Mouse (Mus musculus) midbrain, embryonic 15.5 days (tissue): ENCODE measurements around the gene Trp53rka. TPM values are rescaled to one million over a fixed set of nuclear protein-coding genes. Genes with fewer than 3 reads are reported as not detected.

ENCODE experiments used
- ATAC-seq: fragments of 200-750 bp; cut with Nextera tagmentation; replicated peaks from 2 replicates; pipeline ENCODE4 v1.8.0; 2017; ENCODE audit warnings: moderate TSS enrichment
- H3K27ac ChIP-seq: fragments of 300-500 bp; sonication (generic); 2 replicates; pipeline ENCODE4 v1.5.1; 2015; ENCODE audit warnings: mild to moderate bottlenecking, inconsistent platforms
- H3K27me3 ChIP-seq: fragments of 300-500 bp; sonication (generic); replicated peaks from 2 replicates; pipeline ENCODE4 v1.6.1; 2015; ENCODE audit warnings: inconsistent platforms
- H3K36me3 ChIP-seq: fragments of 300-500 bp; sonication (generic); replicated peaks from 2 replicates; pipeline ENCODE4 v1.6.1; 2015; ENCODE audit warnings: inconsistent platforms
- H3K4me1 ChIP-seq: fragments of 300-500 bp; sonication (generic); 2 replicates; pipeline ENCODE4 v1.6.1; 2015; ENCODE audit warnings: inconsistent platforms
- H3K4me2 ChIP-seq: fragments of 300-500 bp; sonication (generic); 2 replicates; pipeline ENCODE4 v1.6.1; 2015; ENCODE audit warnings: inconsistent platforms, mild to moderate bottlenecking, moderate library complexity
- H3K4me3 ChIP-seq: fragments of 300-500 bp; sonication (generic); 2 replicates; pipeline ENCODE4 v1.5.1; 2015; ENCODE audit warnings: mild to moderate bottlenecking, inconsistent platforms
- H3K9ac ChIP-seq: fragments of 300-500 bp; sonication (generic); 2 replicates; pipeline ENCODE4 v1.6.1; 2015; ENCODE audit warnings: mild to moderate bottlenecking, inconsistent platforms
- H3K9me3 ChIP-seq: fragments of 300-500 bp; sonication (generic); 2 replicates; pipeline ENCODE4 v1.6.1; 2016; ENCODE audit warnings: inconsistent platforms
- WGBS: fragments of 180-500 bp; shearing (Covaris S2); methylation state at CpG from one replicate; pipeline ENCODE4 v1.1.7; 2015; ENCODE audit warnings: mixed read lengths; 5-methylcytosine and 5-hydroxymethylcytosine counted together
- polyA plus RNA-seq: library from polyadenylated mRNA; unstranded; fragments of >200 nt; fragmentation: Nextera tagmentation; extraction: Ambion mirVana; gene quantifications from 2 replicates; pipeline ENCODE4 v1.2.1, GENCODE M21; 2015

Gene Trp53rka
- polyA plus RNA-seq, 1 experiment from 2014 or later, result 51.1 TPM

GRCm38 (mm10) chr2:165503259-165504203 lies 10.4 kb upstream of the Trp53rka start, which contains the start of gene Slc2a10:
Slc2a10 (plus strand) TSS chr2:165503787.
- WGBS, result 7% methylated on average over 27 of the region's 32 CpGs
- H3K27me3 ChIP-seq, result no peaks in the 10 kb centered on the region
- no peak within 1 kb of the TSS for H3K9ac ChIP-seq
- peaks cover 13% of the 10 kb centered on the region; the same call in 1 of the 2 replicates for H3K4me1 ChIP-seq
- no peaks in the 10 kb centered on the region for H3K36me3 ChIP-seq
- peak within 1 kb of the TSS; percentile 40 for H3K4me2 ChIP-seq
- peak within 1 kb of the TSS; percentile 15 for H3K4me3 ChIP-seq
- H3K27ac ChIP-seq, result no peak within 1 kb of the TSS
- ATAC-seq, result peak; percentile 66
- H3K9me3 ChIP-seq, result no peaks in the 10 kb centered on the region

- WGBS, result 82% methylated on average over 6 of the region's 6 CpGs
Observed at GRCm38 (mm10) chr2:165498816-165499215, 5.7 kb upstream of the Trp53rka start.

GRCm38 (mm10) chr2:165497706-165498275 lies 4.7 kb upstream of the Trp53rka start:
- ATAC-seq, result no peak
- WGBS, result 76% methylated on average over 2 of the region's 2 CpGs
- Histone ChIP-seq H3K4me1 (peaks cover 13% of the 10 kb centered on the region), H3K9me3 (no peaks in the 10 kb centered on the region), H3K36me3 (no peaks in the 10 kb centered on the region), H3K4me3 (no peak overlapping the region), H3K27ac (no peak overlapping the region), H3K4me2 (no peak overlapping the region), H3K27me3 (no peaks in the 10 kb centered on the region), H3K9ac (no peak overlapping the region)

More at GRCm38 (mm10) chr2:165498816-165499215, 5.7 kb upstream of the Trp53rka start:
- Histone ChIP-seq H3K4me1 (peaks cover 17% of the 10 kb centered on the region), H3K9ac (no peak overlapping the region), H3K27ac (no peak overlapping the region), H3K36me3 (no peaks in the 10 kb centered on the region), H3K4me3 (no peak overlapping the region), H3K4me2 (no peak overlapping the region), H3K27me3 (no peaks in the 10 kb centered on the region), H3K9me3 (no peaks in the 10 kb centered on the region)
- no peak for ATAC-seq

- Histone ChIP-seq H3K9ac (no peak overlapping the region), H3K4me2 (no peak overlapping the region), H3K27ac (no peak overlapping the region), H3K27me3 (no peaks in the 10 kb centered on the region), H3K4me1 (peaks cover 20% of the 10 kb centered on the region), H3K4me3 (no peak overlapping the region), H3K9me3 (no peaks in the 10 kb centered on the region), H3K36me3 (no peaks in the 10 kb centered on the region)
- no peak for ATAC-seq
Observed at GRCm38 (mm10) chr2:165496251-165496650, 3.1 kb upstream of the Trp53rka start.

GRCm38 (mm10) chr2:165494495-165494894 lies 1.4 kb upstream of the Trp53rka start:
- no peak overlapping the region for H3K4me3 ChIP-seq
- no peak for ATAC-seq
- no peak overlapping the region for H3K9ac ChIP-seq
- WGBS, result 42% methylated on average over 2 of the region's 2 CpGs
- no peaks in the 10 kb centered on the region for H3K27me3 ChIP-seq
- no peaks in the 10 kb centered on the region for H3K9me3 ChIP-seq
- peaks cover 10% of the 10 kb centered on the region; the same call in 1 of the 2 replicates for H3K36me3 ChIP-seq
- peak overlapping the region; percentile 68; the same call in 1 of the 2 replicates for H3K4me2 ChIP-seq
- peaks cover 20% of the 10 kb centered on the region for H3K4me1 ChIP-seq
- peak overlapping the region; percentile 88 for H3K27ac ChIP-seq

GRCm38 (mm10) chr2:165493587-165494210 lies 575 bp upstream of the Trp53rka start:
- H3K27me3 ChIP-seq, result no peaks in the 10 kb centered on the region
- H3K4me2 ChIP-seq, result peak overlapping the region; percentile 68
- peak overlapping the region; percentile 88 for H3K27ac ChIP-seq
- H3K4me3 ChIP-seq, result peak overlapping the region; percentile 84
- peak; percentile 59 for ATAC-seq
- WGBS, result 4% methylated on average over 17 of the region's 17 CpGs
- H3K9me3 ChIP-seq, result no peaks in the 10 kb centered on the region
- peaks cover 20% of the 10 kb centered on the region for H3K4me1 ChIP-seq
- peak overlapping the region; percentile 83 for H3K9ac ChIP-seq
- H3K36me3 ChIP-seq, result peaks cover 18% of the 10 kb centered on the region; the same call in 1 of the 2 replicates

- Histone ChIP-seq H3K27ac (no peak overlapping the region), H3K4me1 (peaks cover 12% of the 10 kb centered on the region), H3K4me2 (no peak overlapping the region), H3K4me3 (no peak overlapping the region), H3K36me3 (peaks cover 18% of the 10 kb centered on the region; the same call in 1 of the 2 replicates), H3K9ac (no peak overlapping the region), H3K27me3 (no peaks in the 10 kb centered on the region), H3K9me3 (no peaks in the 10 kb centered on the region)
- peak; percentile 62 for ATAC-seq
- WGBS, result 27% methylated on average over 8 of the region's 8 CpGs
Observed at GRCm38 (mm10) chr2:165486881-165487535, 6.1 kb downstream of the Trp53rka start.

GRCm38 (mm10) chr2:165486401-165486800 lies 6.7 kb downstream of the Trp53rka start:
- H3K9ac ChIP-seq, result no peak overlapping the region
- H3K27me3 ChIP-seq, result no peaks in the 10 kb centered on the region
- H3K4me2 ChIP-seq, result no peak overlapping the region
- WGBS, result 72% methylated on average over 5 of the region's 5 CpGs
- H3K9me3 ChIP-seq, result no peaks in the 10 kb centered on the region
- peaks cover 18% of the 10 kb centered on the region; the same call in 1 of the 2 replicates for H3K36me3 ChIP-seq
- no peak overlapping the region for H3K4me3 ChIP-seq
- H3K4me1 ChIP-seq, result peaks cover 9% of the 10 kb centered on the region
- no peak overlapping the region for H3K27ac ChIP-seq
- ATAC-seq, result no peak

GRCm38 (mm10) chr2:165485826-165486225 lies 7.3 kb downstream of the Trp53rka start:
- Histone ChIP-seq H3K27ac (no peak overlapping the region), H3K9me3 (no peaks in the 10 kb centered on the region), H3K9ac (no peak overlapping the region), H3K4me2 (no peak overlapping the region), H3K36me3 (peaks cover 18% of the 10 kb centered on the region; the same call in 1 of the 2 replicates), H3K4me1 (peaks cover 9% of the 10 kb centered on the region), H3K4me3 (no peak overlapping the region), H3K27me3 (no peaks in the 10 kb centered on the region)
- 69% methylated on average over 3 of the region's 3 CpGs for WGBS
- no peak for ATAC-seq

- Histone ChIP-seq H3K4me1 (peaks cover 9% of the 10 kb centered on the region), H3K36me3 (peaks cover 5% of the 10 kb centered on the region; the same call in 1 of the 2 replicates), H3K4me3 (no peak overlapping the region), H3K9me3 (no peaks in the 10 kb centered on the region), H3K27ac (no peak overlapping the region), H3K9ac (no peak overlapping the region), H3K27me3 (no peaks in the 10 kb centered on the region), H3K4me2 (no peak overlapping the region)
- ATAC-seq, result no peak
- 72% methylated on average over 6 of the region's 6 CpGs for WGBS
Observed at GRCm38 (mm10) chr2:165484152-165484551, 9.0 kb downstream of the Trp53rka start.

GRCm38 (mm10) chr2:165482003-165482402 lies 11.1 kb downstream of the Trp53rka start:
- no peaks in the 10 kb centered on the region for H3K36me3 ChIP-seq
- no peak overlapping the region for H3K9ac ChIP-seq
- H3K9me3 ChIP-seq, result no peaks in the 10 kb centered on the region
- H3K27me3 ChIP-seq, result no peaks in the 10 kb centered on the region
- H3K4me3 ChIP-seq, result no peak overlapping the region
- 64% methylated on average over 8 of the region's 8 CpGs for WGBS
- no peak for ATAC-seq
- peaks cover 8% of the 10 kb centered on the region for H3K4me1 ChIP-seq
- H3K4me2 ChIP-seq, result no peak overlapping the region
- no peak overlapping the region for H3K27ac ChIP-seq

GRCm38 (mm10) chr2:165475850-165476249 lies 17.3 kb downstream of the Trp53rka start:
- Histone ChIP-seq H3K4me3 (no peak overlapping the region), H3K36me3 (no peaks in the 10 kb centered on the region), H3K27ac (no peak overlapping the region), H3K4me1 (peaks cover 4% of the 10 kb centered on the region), H3K9me3 (no peaks in the 10 kb centered on the region), H3K27me3 (peaks cover 19% of the 10 kb centered on the region), H3K9ac (no peak overlapping the region), H3K4me2 (no peak overlapping the region)
- WGBS, result 34% methylated on average over 5 of the region's 5 CpGs
- ATAC-seq, result no peak
